Mouse (Mus musculus) forebrain, embryonic 14.5 days (tissue): ENCODE data around the gene Mphosph9. TPM values are rescaled to one million over a fixed set of nuclear protein-coding genes. Genes with fewer than 3 reads are reported as not detected.
A peak's percentile ranks its signal among the peaks of the same experiment; 100 is the strongest.
"Not testable (repeated sequence)": the region's sequence is repeated elsewhere in the genome, so short reads cannot be mapped to it uniquely, and the experiment has no call there.

Experiments
- ATAC-seq: fragments of 200-750 bp; cut with Nextera tagmentation; 2 replicates; pipeline ENCODE4 v1.8.0; 2017; ENCODE audit warnings: mild to moderate bottlenecking, moderate library complexity
- DNase-seq: peaks from one replicate; pipeline ENCODE4 v3.0.0-alpha.2; 2015; ENCODE audit warnings: low spot score
- H3K27ac ChIP-seq: fragments of 300-500 bp; sonication (generic); 2 replicates; pipeline ENCODE4 v1.5.1; 2014; ENCODE audit warnings: low read depth, mild to moderate bottlenecking, control low read depth, low read length, moderate library complexity
- H3K27me3 ChIP-seq: fragments of 300-500 bp; sonication (generic); replicated peaks from 2 replicates; pipeline ENCODE4 v1.6.1; 2014; ENCODE audit warnings: low read length, control low read depth, mixed read lengths; ENCODE audit not compliant: control insufficient read depth, insufficient read depth
- H3K36me3 ChIP-seq: fragments of 300-500 bp; sonication (generic); 2 replicates; pipeline ENCODE4 v1.6.1; 2014; ENCODE audit warnings: low read length, control low read depth; ENCODE audit not compliant: control insufficient read depth, insufficient read depth
- H3K4me1 ChIP-seq: fragments of 300-500 bp; sonication (generic); 2 replicates; pipeline ENCODE4 v1.6.1; 2014; ENCODE audit warnings: antibody characterized with exemption, low read length, control low read depth; ENCODE audit not compliant: control insufficient read depth, insufficient read depth
- H3K4me2 ChIP-seq: fragments of 300-500 bp; sonication (generic); 2 replicates; pipeline ENCODE4 v1.6.1; 2014; ENCODE audit warnings: mild to moderate bottlenecking, control low read depth, low read length
- H3K4me3 ChIP-seq: fragments of 300-500 bp; sonication (generic); 2 replicates; pipeline ENCODE4 v1.5.1; 2014; ENCODE audit warnings: low read depth, low read length, control low read depth
- H3K9ac ChIP-seq: fragments of 300-500 bp; sonication (generic); 2 replicates; pipeline ENCODE4 v1.6.1; 2014; ENCODE audit warnings: mild to moderate bottlenecking, low read length, control low read depth, moderate library complexity
- H3K9me3 ChIP-seq: fragments of 300-500 bp; sonication (generic); replicated peaks from 2 replicates; pipeline ENCODE4 v1.6.1; 2016; ENCODE audit warnings: low read length, control low read depth, mixed read lengths; ENCODE audit not compliant: control insufficient read depth
- WGBS: fragments of 180-500 bp; shearing (Covaris S2); extraction: QIAGEN DNeasy Blood & Tissue Kit; methylation state at CpG from one replicate; pipeline ENCODE4 v1.1.7; 2014; 5-methylcytosine and 5-hydroxymethylcytosine counted together
- polyA plus RNA-seq: library from polyadenylated mRNA; unstranded; fragments of >200 nt; fragmentation: Nextera tagmentation; extraction: Ambion mirVana; gene quantifications from 2 replicates; pipeline ENCODE4 v1.2.1, GENCODE M21; 2014

Gene Mphosph9
- polyA plus RNA-seq, 1 experiment from 2014 or later, result 13.5 TPM

DNA sequence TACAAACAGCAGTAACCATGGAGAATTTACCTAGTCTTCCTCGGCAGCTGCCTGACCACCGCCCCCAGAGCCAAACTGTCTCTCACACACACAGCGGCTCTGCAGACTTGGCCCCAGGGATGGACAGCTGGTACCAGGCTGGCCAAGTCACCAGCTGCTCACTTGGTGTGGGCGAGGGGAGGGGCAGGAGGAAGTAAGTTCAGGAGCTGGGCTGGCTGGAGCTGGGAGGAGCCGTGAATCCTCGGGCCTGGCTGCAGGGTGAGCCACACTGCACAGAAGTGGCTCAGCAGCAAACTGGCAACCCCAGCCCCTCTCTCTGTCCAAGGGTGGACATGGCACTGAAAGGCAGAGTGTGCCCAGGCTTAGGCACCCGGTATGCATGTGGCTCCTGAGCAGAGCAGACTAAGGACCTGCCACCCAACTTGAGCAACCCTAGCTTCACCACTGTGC, 23.4 kb upstream of the Mphosph9 start:
- peak overlapping the region; percentile 100 for H3K9ac ChIP-seq
- peaks cover 18% of the 10 kb centered on the region for H3K4me1 ChIP-seq
- H3K9me3 ChIP-seq, result no peaks in the 10 kb centered on the region
- no peaks in the 10 kb centered on the region for H3K27me3 ChIP-seq
- H3K4me2 ChIP-seq, result peak overlapping the region; percentile 90
- peak overlapping the region; percentile 92 for H3K4me3 ChIP-seq
- ATAC-seq, result peak; percentile 56
- WGBS, result 3% methylated on average over 7 of the region's 7 CpGs
- H3K36me3 ChIP-seq, result peaks cover 40% of the 10 kb centered on the region
- H3K27ac ChIP-seq, result peak overlapping the region; percentile 99
- DNase-seq, result peak; percentile 86

DNA sequence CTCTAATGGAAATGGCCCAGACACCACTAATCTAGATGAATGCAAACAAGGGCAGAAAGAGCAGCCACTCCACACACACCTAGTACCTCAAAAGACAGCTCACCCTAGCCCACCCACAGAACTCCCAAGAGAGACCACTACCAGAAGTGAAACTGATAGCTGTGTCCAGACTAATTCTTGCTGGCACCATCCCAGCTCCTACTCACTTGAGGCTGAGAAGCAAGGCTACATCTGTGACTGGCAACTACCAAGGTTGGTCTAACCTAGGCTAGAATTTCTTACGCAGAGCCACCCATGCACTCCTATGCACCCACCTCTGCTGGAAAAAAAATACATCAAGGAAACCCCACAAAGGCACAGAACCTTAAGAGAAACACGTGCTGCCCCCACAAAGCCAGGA, 22.6 kb upstream of the Mphosph9 start:
- ATAC-seq (no peak), DNase-seq (peak; percentile 30)
- no peaks in the 10 kb centered on the region for H3K9me3 ChIP-seq
- peaks cover 43% of the 10 kb centered on the region for H3K36me3 ChIP-seq
- 68% methylated on average over 2 of the region's 2 CpGs for WGBS
- no peaks in the 10 kb centered on the region for H3K27me3 ChIP-seq
- H3K4me1 ChIP-seq, result peaks cover 18% of the 10 kb centered on the region
- peak overlapping the region; percentile 100 for H3K9ac ChIP-seq
- H3K4me3 ChIP-seq, result peak overlapping the region; percentile 92
- H3K27ac ChIP-seq, result peak overlapping the region; percentile 99
- H3K4me2 ChIP-seq, result peak overlapping the region; percentile 90

DNA sequence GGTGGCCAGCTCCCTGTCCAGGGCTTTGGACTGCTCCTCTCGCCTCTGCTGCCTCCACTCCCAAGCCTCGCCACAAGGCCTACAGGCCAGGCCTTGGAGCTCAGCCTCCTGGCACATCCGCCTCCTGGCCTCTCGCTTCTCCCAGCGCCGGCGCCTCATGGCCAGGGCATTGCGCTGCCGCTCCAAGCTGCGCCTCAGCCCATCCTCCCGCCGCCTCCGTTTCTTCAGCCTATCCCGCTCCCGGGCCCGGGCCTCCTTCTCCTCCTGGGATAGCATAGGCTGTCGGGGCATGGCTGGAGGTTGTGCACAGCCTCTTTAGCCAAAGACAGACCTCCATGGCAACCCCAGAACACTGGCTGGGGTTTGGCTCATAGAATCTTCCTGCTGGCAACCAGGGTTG, 21.4 kb upstream of the Mphosph9 start:
- H3K9ac ChIP-seq, result no peak overlapping the region; the same call in 1 of the 2 replicates
- DNase-seq, result no peak

DNA sequence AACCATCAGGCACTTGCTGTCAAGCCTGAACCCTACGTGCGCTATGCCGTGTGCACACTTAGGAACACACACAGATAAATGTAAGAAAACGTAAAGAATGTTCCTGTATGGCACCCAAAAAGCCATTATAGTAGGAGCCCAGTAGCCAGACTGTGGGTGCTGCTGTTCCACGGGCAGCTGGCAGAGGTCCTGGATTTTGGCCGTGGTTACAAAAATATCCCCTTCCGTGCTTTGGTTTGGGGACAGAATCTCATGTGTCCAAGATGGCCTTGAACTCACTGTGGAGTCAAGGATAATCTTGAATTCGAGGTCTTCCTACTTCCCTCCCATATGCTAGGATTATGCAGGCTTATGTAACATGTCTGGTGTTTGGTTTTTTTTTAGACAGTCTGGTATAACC, 15.1 kb upstream of the Mphosph9 start:
- WGBS, result 78% methylated on average over 8 of the region's 8 CpGs
- no peak for ATAC-seq
- no peak overlapping the region for H3K4me2 ChIP-seq
- no peak overlapping the region for H3K27ac ChIP-seq
- H3K36me3 ChIP-seq, result peaks cover 40% of the 10 kb centered on the region
- no peak for DNase-seq
- H3K4me1 ChIP-seq, result peaks cover 15% of the 10 kb centered on the region
- H3K4me3 ChIP-seq, result no peak overlapping the region
- no peaks in the 10 kb centered on the region for H3K9me3 ChIP-seq
- H3K27me3 ChIP-seq, result no peaks in the 10 kb centered on the region
- no peak overlapping the region for H3K9ac ChIP-seq

More for the DNA sequence above, 21.4 kb upstream of the Mphosph9 start:
- peak overlapping the region; percentile 99 for H3K27ac ChIP-seq
- H3K9me3 ChIP-seq, result no peaks in the 10 kb centered on the region
- H3K4me3 ChIP-seq, result no peak overlapping the region
- no peak for ATAC-seq
- WGBS, result 87% methylated on average over 17 of the region's 17 CpGs
- peaks cover 54% of the 10 kb centered on the region for H3K36me3 ChIP-seq
- H3K4me2 ChIP-seq, result peak overlapping the region; percentile 90; the same call in 1 of the 2 replicates
- no peaks in the 10 kb centered on the region for H3K27me3 ChIP-seq
- H3K4me1 ChIP-seq, result peaks cover 18% of the 10 kb centered on the region

DNA sequence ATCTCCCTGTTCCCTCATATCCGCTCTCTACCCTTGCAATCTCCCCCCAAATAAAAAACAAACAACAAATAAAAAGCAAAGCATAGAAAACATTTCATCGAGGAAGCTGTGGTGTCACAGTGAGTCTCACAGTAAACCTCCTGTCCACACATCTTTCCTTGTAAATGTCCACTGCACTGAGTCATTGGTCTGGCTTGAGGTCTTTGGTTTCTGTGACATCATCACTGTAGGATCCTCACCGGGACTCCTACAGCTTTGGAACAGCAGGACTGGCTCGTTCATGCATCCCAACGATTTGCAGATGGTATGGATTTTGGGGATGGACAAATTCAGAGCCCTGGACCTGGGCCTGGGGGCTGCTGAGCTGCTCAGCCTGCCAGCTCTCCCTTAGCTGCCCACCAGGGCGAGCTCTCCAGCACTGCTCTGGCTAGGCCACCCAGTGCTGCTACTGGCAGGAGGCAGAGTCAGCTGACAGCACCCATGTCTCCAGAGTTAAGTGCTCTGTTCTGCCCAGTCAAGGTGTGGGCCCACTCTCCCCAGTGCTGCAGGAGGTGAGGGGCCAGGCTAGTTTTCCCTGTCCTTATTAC, 14.1 kb upstream of the Mphosph9 start:
- not testable (repeated sequence) for H3K4me3 ChIP-seq, DNase-seq, H3K4me2 ChIP-seq, ATAC-seq, H3K27me3 ChIP-seq, H3K9me3 ChIP-seq, H3K9ac ChIP-seq, H3K27ac ChIP-seq
- peaks cover 32% of the 10 kb centered on the region for H3K36me3 ChIP-seq
- H3K4me1 ChIP-seq, result peaks cover 21% of the 10 kb centered on the region
- WGBS, result 71% methylated on average over 6 of the region's 6 CpGs

DNA sequence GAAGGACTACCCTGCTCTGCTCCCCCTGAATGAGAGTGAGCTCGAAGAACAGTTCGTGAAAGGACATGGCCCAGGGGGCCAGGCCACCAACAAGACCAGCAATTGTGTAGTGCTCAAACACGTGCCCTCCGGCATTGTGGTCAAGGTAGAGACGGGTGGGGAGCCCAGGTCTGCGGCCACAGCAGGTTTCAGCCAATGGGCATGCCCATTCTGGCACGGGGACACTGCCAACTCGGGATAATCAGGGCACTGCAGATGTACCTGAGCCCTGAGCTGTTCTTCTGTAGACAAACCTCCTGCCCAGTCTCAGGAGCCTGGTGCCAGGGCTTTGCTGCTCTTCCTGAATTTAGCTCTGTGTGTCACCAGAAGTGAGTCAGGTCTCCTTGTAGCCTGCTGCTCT, 11.0 kb upstream of the Mphosph9 start:
- WGBS, result 86% methylated on average over 8 of the region's 8 CpGs
- Histone ChIP-seq H3K27ac (peak overlapping the region; percentile 70), H3K4me3 (no peak overlapping the region), H3K4me2 (no peak overlapping the region), H3K27me3 (no peaks in the 10 kb centered on the region), H3K36me3 (peaks cover 7% of the 10 kb centered on the region; the same call in 1 of the 2 replicates), H3K4me1 (peaks cover 28% of the 10 kb centered on the region), H3K9me3 (no peaks in the 10 kb centered on the region), H3K9ac (no peak overlapping the region)
- no peak for DNase-seq
- no peak for ATAC-seq

DNA sequence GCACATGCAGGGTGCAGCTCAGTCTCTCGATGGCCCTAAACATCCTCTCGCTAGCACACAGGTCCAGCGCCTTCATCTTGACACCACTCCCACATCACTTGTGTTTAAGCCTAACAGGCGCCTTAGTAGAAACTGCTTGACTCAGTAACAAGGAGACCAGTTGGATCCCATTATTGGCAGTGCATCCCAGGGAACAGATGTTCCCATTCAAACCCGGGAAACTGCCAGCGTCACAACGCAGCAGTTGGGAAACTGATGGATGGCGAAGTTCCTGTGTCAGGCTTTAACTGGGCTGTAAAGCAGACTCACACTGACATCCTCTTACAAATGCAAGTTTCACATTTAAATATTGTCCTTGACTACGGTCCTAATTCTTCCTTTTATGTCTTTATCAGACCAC, 10.1 kb upstream of the Mphosph9 start:
- no peak overlapping the region for H3K4me2 ChIP-seq
- peak overlapping the region; percentile 70 for H3K27ac ChIP-seq
- H3K4me3 ChIP-seq, result no peak overlapping the region
- H3K36me3 ChIP-seq, result 0 out of 2 replicates have a peak, but pooled peaks cover 2% of the 10 kb centered on the region
- WGBS, result 46% methylated on average over 9 of the region's 9 CpGs
- H3K9ac ChIP-seq, result no peak overlapping the region
- no peaks in the 10 kb centered on the region for H3K27me3 ChIP-seq
- ATAC-seq (peak; percentile 51; the same call in 1 of the 2 replicates), DNase-seq (peak; percentile 86)
- H3K4me1 ChIP-seq, result peaks cover 28% of the 10 kb centered on the region
- H3K9me3 ChIP-seq, result no peaks in the 10 kb centered on the region

DNA sequence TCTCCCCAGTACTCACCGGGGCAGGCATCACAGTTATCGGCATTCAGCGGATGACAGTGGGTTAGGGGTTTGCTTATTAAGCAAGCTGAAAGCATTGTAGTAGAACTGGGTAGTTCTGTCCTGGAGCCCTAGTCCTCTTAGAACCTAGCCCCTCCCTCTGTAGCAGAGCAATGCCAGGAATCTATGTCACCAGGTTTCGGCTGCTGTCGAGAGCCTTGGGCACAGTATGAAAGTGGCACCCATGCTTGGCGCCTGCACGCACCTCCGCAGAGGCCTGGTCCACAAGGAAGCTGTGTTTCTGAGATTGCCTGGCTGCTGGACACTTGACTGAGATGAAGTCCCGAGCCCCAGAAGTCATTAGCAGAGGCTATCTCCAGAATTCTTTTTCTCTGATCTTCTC, 9.3 kb upstream of the Mphosph9 start:
- Histone ChIP-seq H3K4me2 (no peak overlapping the region), H3K4me3 (no peak overlapping the region), H3K9ac (no peak overlapping the region), H3K36me3 (no peaks in the 10 kb centered on the region), H3K9me3 (no peaks in the 10 kb centered on the region), H3K27me3 (no peaks in the 10 kb centered on the region), H3K4me1 (peaks cover 28% of the 10 kb centered on the region), H3K27ac (peak overlapping the region; percentile 70)
- no peak for ATAC-seq
- 81% methylated on average over 9 of the region's 9 CpGs for WGBS
- DNase-seq, result peak; percentile 28

DNA sequence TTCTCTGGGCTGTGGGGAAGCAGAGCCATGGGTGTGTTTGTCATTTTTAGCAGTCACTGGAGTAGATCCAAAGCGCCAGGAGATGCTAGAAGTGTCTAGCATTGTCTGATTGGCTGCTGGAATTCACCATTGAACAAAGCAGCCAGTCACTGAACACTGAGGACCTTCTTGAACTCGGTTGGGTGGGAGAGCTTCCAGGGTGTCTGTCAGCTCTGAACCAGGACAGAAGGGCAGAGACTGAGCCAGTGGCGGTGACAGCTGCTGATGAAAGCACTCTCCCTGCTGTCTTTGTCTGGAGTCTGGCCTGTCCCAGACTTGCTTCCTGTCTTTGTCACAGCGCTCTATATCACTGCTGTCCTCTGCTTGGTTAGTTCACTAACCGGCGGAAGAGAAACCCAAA, 6.6 kb upstream of the Mphosph9 start:
- no peak overlapping the region for H3K4me2 ChIP-seq
- WGBS, result 30% methylated on average over 6 of the region's 6 CpGs
- H3K27me3 ChIP-seq, result no peaks in the 10 kb centered on the region
- H3K9me3 ChIP-seq, result no peaks in the 10 kb centered on the region
- peaks cover 28% of the 10 kb centered on the region for H3K4me1 ChIP-seq
- no peak overlapping the region for H3K4me3 ChIP-seq
- H3K9ac ChIP-seq, result peak overlapping the region; percentile 51
- ATAC-seq (peak; percentile 87), DNase-seq (peak; percentile 90)
- no peaks in the 10 kb centered on the region for H3K36me3 ChIP-seq
- H3K27ac ChIP-seq, result peak overlapping the region; percentile 91
